Mouse (Mus musculus) thymus, adult 2 months (tissue): ENCODE data around the gene Ddx46.

Experiments
- CTCF ChIP-seq: fragments of 200-500 bp; IDR thresholded peaks from 2 replicates; pipeline ENCODE4 v1.5.1; 2012; ENCODE audit warnings: mild to moderate bottlenecking, control low read depth, low read length, moderate library complexity, borderline replicate concordance; ENCODE audit not compliant: control insufficient read depth, poor library complexity, insufficient read depth; ENCODE audit errors: extremely low read depth
- POLR2A ChIP-seq: fragments of 200-500 bp; IDR thresholded peaks from 2 replicates; pipeline ENCODE4 v1.6.1; 2012; ENCODE audit warnings: mild to moderate bottlenecking, low read length, control low read depth, moderate library complexity; ENCODE audit not compliant: control insufficient read depth, poor library complexity, insufficient read depth; ENCODE audit errors: extremely low read depth

GRCm38 (mm10) chr13:55727839-55728238 lies 93.0 kb downstream of the Ddx46 start:
- TF ChIP-seq CTCF = no peak
- TF ChIP-seq POLR2A = no peak
